22 mouse cellular contexts compared by ENCODE assay signal in the genomic region with DNA sequence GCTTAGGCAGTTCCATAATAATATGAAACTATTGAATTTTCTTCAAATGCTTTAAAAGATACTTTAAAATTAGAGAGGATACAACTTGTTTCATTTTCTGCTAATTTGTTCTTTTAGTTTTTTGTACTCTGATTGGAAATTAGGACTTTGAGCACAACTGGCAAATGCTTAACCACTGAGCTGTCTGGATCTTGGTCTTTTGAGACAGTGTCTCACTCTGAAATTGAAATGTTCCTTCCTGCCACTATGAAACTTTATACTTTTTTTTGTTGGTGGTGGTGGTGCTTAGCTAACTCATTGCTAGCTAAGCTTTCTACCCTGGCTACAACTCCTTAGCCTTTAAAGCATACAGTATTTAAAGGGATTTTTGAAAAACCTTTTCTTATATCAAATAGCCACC. TPM values are rescaled to one million over a fixed set of nuclear protein-coding genes. Genes with fewer than 3 reads are reported as not detected.
DNase-seq lines count a peak whose midpoint lies in the region; ATAC-seq and TF ChIP-seq lines count a peak whose summit lies in the region.
"Had no signal": no experiment of that assay in that cellular context is flagged by ENCODE, and none has a peak within 500 bp of the region (broad histone marks: within the 10 kb centered on the region; RNA-seq: fewer than 3 reads in every experiment).

No protein-coding gene starts in this region.

- no peaks in the 10 kb centered on the region for H3K27me3 ChIP-seq in kidney, adult 2 months (replicated peaks; ENCODE audit: control insufficient read depth, insufficient read depth, low read length)
- H3K27me3 ChIP-seq: embryonic facial prominence, embryonic 13.5 days; embryonic facial prominence, embryonic 15.5 days; forebrain, embryonic 12.5 days had no signal

- H3K4me3 ChIP-seq in kidney, adult 2 months (ENCODE audit: insufficient read depth, low read depth, low read length) = no peak overlapping the region
- H3K4me3 ChIP-seq: embryonic facial prominence, embryonic 13.5 days; embryonic facial prominence, embryonic 15.5 days; erythroblast, embryonic 14.5 days; forebrain, embryonic 10.5 days; forebrain, embryonic 12.5 days had no signal

- peak; percentile 12 for ATAC-seq in CD4-positive, CD25-positive, alpha-beta regulatory T cell, adult 4 months
- peak; percentile 16 for ATAC-seq in inflammation-experienced regulatory T-cells, adult 6 months
- ATAC-seq: forebrain, embryonic 14.5 days; forebrain, embryonic 16.5 days had no signal

- peaks cover 18% of the 10 kb centered on the region; the same call in 1 of the 2 replicates for H3K4me1 ChIP-seq in kidney, adult 2 months (ENCODE audit: control insufficient read depth, insufficient read depth, low read length)
- H3K4me1 ChIP-seq: embryonic facial prominence, embryonic 15.5 days had no signal

- no peak overlapping the region for H3K27ac ChIP-seq in kidney, adult 2 months (ENCODE audit: insufficient read depth, low read depth, low read length)
- H3K27ac ChIP-seq: embryonic facial prominence, embryonic 13.5 days; embryonic facial prominence, embryonic 15.5 days; forebrain, embryonic 10.5 days; forebrain, embryonic 12.5 days had no signal

- no peak for TF ChIP-seq POLR2A in kidney, adult 2 months (IDR thresholded peaks at IDR 0.05; ENCODE audit: low read depth, low read length)

- peak; percentile 52 for DNase-seq in kidney, adult 2 months
- no peak for DNase-seq in kidney, postnatal 4 days
- no peak for DNase-seq in B cell, adult 2 months
- DNase-seq: adrenal gland, adult 2 months; adrenal gland, postnatal 10 days; adrenal gland, postnatal 25 days; cerebellum, adult 11 months; cerebellum, adult 18-20 months; cerebellum, adult 8-10 months; cerebellum, adult 9-11 months; cerebellum, postnatal 14 days; cerebellum, postnatal 36 days; embryo, embryonic 11 days had no signal

- H3K36me3 ChIP-seq in kidney, adult 2 months (ENCODE audit: control insufficient read depth, insufficient read depth, low read length) = no peaks in the 10 kb centered on the region
- H3K36me3 ChIP-seq: embryonic facial prominence, embryonic 15.5 days; forebrain, embryonic 12.5 days had no signal

- no peak for TF ChIP-seq CTCF in kidney, adult 2 months (conservative IDR thresholded peaks at IDR 0.05; ENCODE audit: insufficient read depth, insufficient read length, low read depth, low read length)

RNA-seq across cellular contexts. Expression of a gene that starts 24.7 kb away (rescaled TPM):
- polyA plus RNA-seq in kidney, adult 2 months (2012; rRNA removed) = 17.0 and 18.1 TPM in 2 replicates
- 10 to 100 TPM; 22.9 to 26.1 TPM for polyA plus RNA-seq in CD4-positive, CD25-positive, alpha-beta regulatory T cell, adult 4 months (2017; shearing (Covaris generic))
- 10 to 100 TPM; 22.3 to 28.7 (median 23.7) TPM for polyA plus RNA-seq in inflammation-experienced regulatory T-cells, adult 6 months (2017; shearing (Covaris generic))
